Mouse (Mus musculus) bone marrow, adult 2 months (tissue): ENCODE data around the gene Polg2.

Experiments
- CTCF ChIP-seq: fragments of 200-500 bp; IDR thresholded peaks from 2 replicates; pipeline ENCODE4 v1.5.1; 2011; ENCODE audit warnings: low read length, control low read depth; ENCODE audit not compliant: control insufficient read depth, insufficient read depth
- POLR2A ChIP-seq: fragments of 200-500 bp; IDR thresholded peaks from 2 replicates; pipeline ENCODE4 v1.6.1; 2011; ENCODE audit warnings: low read depth, mild to moderate bottlenecking, control low read depth, low read length, borderline replicate concordance; ENCODE audit not compliant: control insufficient read depth

- no peak for TF ChIP-seq POLR2A
- no peak for TF ChIP-seq CTCF
Observed at GRCm38 (mm10) chr11:106780089-106780425, 720 bp upstream of the Polg2 start.
